Comparison of ENCODE assay signal across 9 mouse cellular contexts in genomic region chr13:81790160-81790559, GRCm38 (mm10). TPM values are rescaled to one million over a fixed set of nuclear protein-coding genes. Genes with fewer than 3 reads are reported as not detected.
A peak's percentile ranks its signal among the peaks of the same experiment; 100 is the strongest.
ATAC-seq and TF ChIP-seq lines count a peak whose summit lies in the region.
"Had no signal": no experiment of that assay in that cellular context is flagged by ENCODE, and none has a peak within 500 bp of the region (broad histone marks: within the 10 kb centered on the region; RNA-seq: fewer than 3 reads in every experiment).

No protein-coding gene starts in this region.

- no peaks in the 10 kb centered on the region for H3K9me3 ChIP-seq in intestine, embryonic 16.5 days (ENCODE audit: control insufficient read depth, low read length)
- H3K9me3 ChIP-seq in intestine, embryonic 15.5 days: no peaks in the 10 kb centered on the region
- no peaks in the 10 kb centered on the region for H3K9me3 ChIP-seq in intestine, postnatal 0 days (ENCODE audit: control insufficient read depth)
- no peaks in the 10 kb centered on the region for H3K9me3 ChIP-seq in hindbrain, embryonic 12.5 days (replicated peaks)
- H3K9me3 ChIP-seq: G1E had no signal

- no peaks in the 10 kb centered on the region for H3K27me3 ChIP-seq in intestine, embryonic 16.5 days (replicated peaks; ENCODE audit: control insufficient read depth, insufficient read depth, low read length)
- H3K27me3 ChIP-seq in intestine, embryonic 15.5 days (replicated peaks): no peaks in the 10 kb centered on the region
- H3K27me3 ChIP-seq in intestine, postnatal 0 days (replicated peaks; ENCODE audit: control insufficient read depth, insufficient read depth, low read length): no peaks in the 10 kb centered on the region
- H3K27me3 ChIP-seq in hindbrain, embryonic 12.5 days: no peaks in the 10 kb centered on the region
- H3K27me3 ChIP-seq: CH12.LX, Patski had no signal

- TF ChIP-seq CTCF in intestine, postnatal 0 days (IDR thresholded peaks at IDR 0.05; ENCODE audit: low read depth): no peak

- no peak overlapping the region for H3K4me3 ChIP-seq in intestine, embryonic 16.5 days (ENCODE audit: low read length)
- no peak overlapping the region for H3K4me3 ChIP-seq in intestine, embryonic 15.5 days (replicated peaks)
- H3K4me3 ChIP-seq in intestine, postnatal 0 days (ENCODE audit: low read depth, low read length): no peak overlapping the region
- no peak overlapping the region for H3K4me3 ChIP-seq in hindbrain, embryonic 12.5 days

- peak; percentile 79; the same call in 1 of the 2 replicates for ATAC-seq in intestine, embryonic 16.5 days
- ATAC-seq in intestine, embryonic 15.5 days: no peak
- ATAC-seq in intestine, postnatal 0 days: peak; percentile 88
- ATAC-seq in hindbrain, embryonic 12.5 days (ENCODE audit: low FRiP score): no peak
- ATAC-seq: activated CD4-positive, CD25-positive, alpha-beta regulatory T cell, adult 4 months; CD4-positive, CD25-positive, alpha-beta regulatory T cell, adult 4 months; Patski had no signal

- H3K27ac ChIP-seq in intestine, embryonic 16.5 days (ENCODE audit: low read length): no peak overlapping the region
- no peak overlapping the region for H3K27ac ChIP-seq in intestine, embryonic 15.5 days
- no peak overlapping the region for H3K27ac ChIP-seq in intestine, postnatal 0 days (ENCODE audit: low read depth, low read length)
- no peak overlapping the region for H3K27ac ChIP-seq in hindbrain, embryonic 12.5 days

- WGBS in intestine, embryonic 16.5 days: 80% methylated on average over 8 of the region's 8 CpGs
- WGBS in intestine, embryonic 15.5 days: 78% methylated on average over 8 of the region's 8 CpGs
- WGBS in intestine, postnatal 0 days: 67% methylated on average over 8 of the region's 8 CpGs
- WGBS in hindbrain, embryonic 12.5 days: 97% methylated on average over 8 of the region's 8 CpGs

- no peaks in the 10 kb centered on the region for H3K4me1 ChIP-seq in intestine, embryonic 16.5 days (ENCODE audit: control insufficient read depth, insufficient read depth, low read length)
- H3K4me1 ChIP-seq in intestine, embryonic 15.5 days (replicated peaks): no peaks in the 10 kb centered on the region
- no peaks in the 10 kb centered on the region for H3K4me1 ChIP-seq in intestine, postnatal 0 days (replicated peaks; ENCODE audit: control insufficient read depth, insufficient read depth, low read length)
- H3K4me1 ChIP-seq in hindbrain, embryonic 12.5 days: peaks cover 7% of the 10 kb centered on the region; the same call in 1 of the 2 replicates

- no peak overlapping the region for H3K4me2 ChIP-seq in intestine, embryonic 16.5 days (ENCODE audit: low read depth, low read length)
- H3K4me2 ChIP-seq in intestine, embryonic 15.5 days (replicated peaks): no peak overlapping the region
- H3K4me2 ChIP-seq in intestine, postnatal 0 days (replicated peaks; ENCODE audit: low read depth): no peak overlapping the region
- no peak overlapping the region for H3K4me2 ChIP-seq in hindbrain, embryonic 12.5 days (replicated peaks)

- 0 out of 2 replicates have a peak, but pooled peaks cover under 1% of the 10 kb centered on the region for H3K36me3 ChIP-seq in intestine, embryonic 16.5 days (ENCODE audit: control insufficient read depth, insufficient read depth, low read length)
- H3K36me3 ChIP-seq in intestine, embryonic 15.5 days: no peaks in the 10 kb centered on the region; the same call in none of the 2 replicates
- H3K36me3 ChIP-seq in intestine, postnatal 0 days (ENCODE audit: control insufficient read depth, insufficient read depth): peaks cover 16% of the 10 kb centered on the region; the same call in 1 of the 2 replicates
- peaks cover 30% of the 10 kb centered on the region for H3K36me3 ChIP-seq in hindbrain, embryonic 12.5 days

- no peak overlapping the region for H3K9ac ChIP-seq in intestine, embryonic 16.5 days (ENCODE audit: low read depth, low read length)
- H3K9ac ChIP-seq in intestine, embryonic 15.5 days: no peak overlapping the region
- H3K9ac ChIP-seq in intestine, postnatal 0 days (ENCODE audit: low read depth, low read length): no peak overlapping the region
- no peak overlapping the region for H3K9ac ChIP-seq in hindbrain, embryonic 12.5 days

RNA-seq across cellular contexts. Expression of gene Cetn3, which starts 7.3 kb away (rescaled TPM):
- polyA plus RNA-seq in intestine, embryonic 16.5 days (2015; fragmentation: Nextera tagmentation; extraction: Ambion mirVana): 142 and 164 TPM in 2 replicates
- polyA plus RNA-seq in intestine, embryonic 15.5 days (2015; fragmentation: Nextera tagmentation; extraction: Ambion mirVana): 175 and 207 TPM in 2 replicates
- 130 and 136 TPM in 2 replicates for polyA plus RNA-seq in intestine, postnatal 0 days (2015; fragmentation: Nextera tagmentation; extraction: Ambion mirVana)
- 228 and 245 TPM in 2 replicates for polyA plus RNA-seq in hindbrain, embryonic 12.5 days (2016; fragmentation: Nextera tagmentation; extraction: Ambion mirVana)

Comparison
In these comparisons a context has a peak if more than half of its experiments do, and no peak if none do; other contexts are left out.
1. ATAC-seq: peak in intestine, embryonic 16.5 days (single experiment) and intestine, postnatal 0 days (single experiment); none in intestine, embryonic 15.5 days (single experiment) and hindbrain, embryonic 12.5 days (single experiment).